25 mouse cellular contexts compared by ENCODE assay signal in the genomic region with DNA sequence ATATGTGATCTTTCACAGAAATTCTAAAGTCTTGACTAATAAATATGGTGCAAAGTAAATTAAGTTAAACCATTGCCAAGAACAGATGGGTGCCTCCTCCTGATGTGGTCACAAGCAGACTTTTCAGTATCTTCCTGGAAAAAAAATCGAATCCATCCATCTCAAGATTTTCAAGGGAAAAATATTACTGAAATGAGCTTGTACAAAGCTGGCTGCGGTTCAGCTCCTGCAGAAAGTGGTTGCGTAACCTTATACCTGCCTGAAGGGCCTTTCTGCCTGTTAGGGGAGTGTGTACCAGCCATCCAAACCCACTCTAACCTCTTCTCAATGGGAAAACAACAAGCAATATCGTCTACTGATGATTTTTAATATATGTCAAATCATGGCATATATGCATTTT. TPM values are rescaled to one million over a fixed set of nuclear protein-coding genes. Genes with fewer than 3 reads are reported as not detected.
DNase-seq lines count a peak whose midpoint lies in the region; ATAC-seq and TF ChIP-seq lines count a peak whose summit lies in the region.
"Had no signal": no experiment of that assay in that cellular context is flagged by ENCODE, and none has a peak within 500 bp of the region (broad histone marks: within the 10 kb centered on the region; RNA-seq: fewer than 3 reads in every experiment).

No protein-coding gene starts in this region.

- 87% methylated on average over 4 of the region's 4 CpGs for WGBS in thymus, adult 2 months
- WGBS in kidney, embryonic 16.5 days, result 73% methylated on average over 4 of the region's 4 CpGs

- TF ChIP-seq POLR2A in brain, embryonic 14.5 days (IDR thresholded peaks at IDR 0.05; ENCODE audit: borderline replicate concordance, extremely low read depth, insufficient read depth, insufficient read length, poor library complexity, severe bottlenecking), result no peak
- TF ChIP-seq POLR2A in thymus, adult 2 months (IDR thresholded peaks at IDR 0.05; ENCODE audit: control insufficient read depth, extremely low read depth, insufficient read depth, low read length, poor library complexity), result no peak

- H3K27ac ChIP-seq in layer of hippocampus, adult 2 months, result peak overlapping the region; percentile 60; the same call in 1 of the 2 replicates
- H3K27ac ChIP-seq in thymus, adult 2 months (ENCODE audit: control insufficient read depth, insufficient read depth, low read length), result no peak overlapping the region
- H3K27ac ChIP-seq in kidney, embryonic 16.5 days (ENCODE audit: low read length), result no peak overlapping the region
- H3K27ac ChIP-seq: embryonic facial prominence, embryonic 13.5 days; forebrain, embryonic 13.5 days; heart, adult 2 months; hindbrain, embryonic 12.5 days; kidney, embryonic 15.5 days; left cerebral cortex, adult 2 months; liver, embryonic 13.5 days had no signal

- no peaks in the 10 kb centered on the region for H3K27me3 ChIP-seq in thymus, adult 2 months (ENCODE audit: control insufficient read depth, insufficient read depth, low read length)
- H3K27me3 ChIP-seq in kidney, embryonic 16.5 days (ENCODE audit: insufficient read depth, low read length), result no peaks in the 10 kb centered on the region
- H3K27me3 ChIP-seq: embryonic facial prominence, embryonic 13.5 days; forebrain, embryonic 13.5 days; hindbrain, embryonic 12.5 days; kidney, embryonic 15.5 days; liver, embryonic 13.5 days; lung, embryonic 15.5 days had no signal

- ATAC-seq in kidney, embryonic 16.5 days (ENCODE audit: low FRiP score, low TSS enrichment), result no peak
- ATAC-seq: forebrain, embryonic 13.5 days; intestine, postnatal 0 days had no signal

- DNase-seq in cerebellum, adult 11-12 months, result peak; percentile 63
- DNase-seq in cerebellum, adult 11 months, result no peak
- DNase-seq in layer of hippocampus, adult 2 months (ENCODE audit: low spot score in 2 of 2), result no peak
- DNase-seq in layer of hippocampus, postnatal 10 days (ENCODE audit: low spot score in 2 of 2), result no peak
- DNase-seq in brain, embryonic 14.5 days (ENCODE audit: low read depth), result peak; percentile 35
- peak; percentile 33 to 44 for DNase-seq in cerebellum, postnatal 36 days
- DNase-seq in thymus, adult 2 months, result no peak
- DNase-seq: embryo, embryonic 11 days; gastrocnemius, postnatal 10 days; heart, adult 2 months; kidney, postnatal 4 days; liver, embryonic 13.5 days; midbrain, embryonic 14.5 days; right cerebral cortex, postnatal 14 days; spleen, adult 18-20 months; thymus, postnatal 14 days had no signal

- TF ChIP-seq CTCF in layer of hippocampus, adult 2 months (conservative IDR thresholded peaks at IDR 0.05), result no peak
- TF ChIP-seq CTCF in brain, embryonic 14.5 days (IDR thresholded peaks at IDR 0.05; ENCODE audit: borderline replicate concordance, extremely low read depth, insufficient read depth, insufficient read length), result no peak
- TF ChIP-seq CTCF in thymus, adult 2 months (IDR thresholded peaks at IDR 0.05; ENCODE audit: borderline replicate concordance, control insufficient read depth, extremely low read depth, insufficient read depth, low read length, poor library complexity), result no peak

- H3K36me3 ChIP-seq in thymus, adult 2 months (ENCODE audit: control insufficient read depth, insufficient read depth, low read length), result no peaks in the 10 kb centered on the region
- no peaks in the 10 kb centered on the region for H3K36me3 ChIP-seq in kidney, embryonic 16.5 days (ENCODE audit: insufficient read depth, low read length)
- H3K36me3 ChIP-seq: embryonic facial prominence, embryonic 13.5 days; hindbrain, embryonic 12.5 days; kidney, embryonic 15.5 days; liver, embryonic 13.5 days; lung, embryonic 15.5 days had no signal

- H3K4me3 ChIP-seq in layer of hippocampus, adult 2 months, result no peak overlapping the region
- no peak overlapping the region for H3K4me3 ChIP-seq in thymus, adult 2 months (ENCODE audit: control insufficient read depth, insufficient read depth, low read length)
- H3K4me3 ChIP-seq in kidney, embryonic 16.5 days (ENCODE audit: low read length), result no peak overlapping the region
- H3K4me3 ChIP-seq: embryonic facial prominence, embryonic 13.5 days; erythroblast, embryonic 14.5 days; forebrain, embryonic 13.5 days; heart, adult 2 months; hindbrain, embryonic 12.5 days; kidney, embryonic 15.5 days; left cerebral cortex, adult 2 months; liver, embryonic 13.5 days; lung, embryonic 15.5 days had no signal

- H3K9ac ChIP-seq in kidney, embryonic 16.5 days (replicated peaks; ENCODE audit: low read length), result no peak overlapping the region
- H3K9ac ChIP-seq: embryonic facial prominence, embryonic 13.5 days; forebrain, embryonic 13.5 days; hindbrain, embryonic 12.5 days; kidney, embryonic 15.5 days; liver, embryonic 13.5 days; lung, embryonic 15.5 days had no signal

- no peaks in the 10 kb centered on the region for H3K9me3 ChIP-seq in kidney, embryonic 16.5 days (ENCODE audit: low read length)
- H3K9me3 ChIP-seq: embryonic facial prominence, embryonic 13.5 days; forebrain, embryonic 13.5 days; hindbrain, embryonic 12.5 days; kidney, embryonic 15.5 days; liver, embryonic 13.5 days; lung, embryonic 15.5 days had no signal

- H3K4me2 ChIP-seq in kidney, embryonic 16.5 days (replicated peaks; ENCODE audit: low read depth, low read length), result no peak overlapping the region
- H3K4me2 ChIP-seq: embryonic facial prominence, embryonic 13.5 days; forebrain, embryonic 13.5 days; hindbrain, embryonic 12.5 days; kidney, embryonic 15.5 days; liver, embryonic 13.5 days had no signal

- no peaks in the 10 kb centered on the region for H3K4me1 ChIP-seq in thymus, adult 2 months (replicated peaks; ENCODE audit: control insufficient read depth, insufficient read depth, low read length)
- H3K4me1 ChIP-seq in kidney, embryonic 16.5 days (ENCODE audit: insufficient read depth, low read length), result no peaks in the 10 kb centered on the region
- H3K4me1 ChIP-seq: forebrain, embryonic 13.5 days; hindbrain, embryonic 12.5 days; kidney, embryonic 15.5 days; liver, embryonic 13.5 days had no signal

RNA-seq across cellular contexts. Expression of a gene that starts 36.6 kb away (rescaled TPM):
- 100 to 1,000 TPM; 391 to 398 TPM for total RNA-seq in layer of hippocampus, adult 2 months (2021)
- total RNA-seq in layer of hippocampus, postnatal 10 days (2021), result 100 to 1,000 TPM; 291 to 354 TPM
- 158 and 163 TPM in 2 replicates for polyA plus RNA-seq in brain, embryonic 14.5 days (2012; rRNA removed)
- polyA plus RNA-seq in thymus, adult 2 months (2012; rRNA removed), result 23.5 and 26.0 TPM in 2 replicates
- 18.9 and 19.6 TPM in 2 replicates for polyA plus RNA-seq in kidney, embryonic 16.5 days (2015; fragmentation: Nextera tagmentation; extraction: Ambion mirVana)

Comparison
In these comparisons a context has a peak if more than half of its experiments do, and no peak if none do; other contexts are left out.
1. DNase-seq: peak in cerebellum, adult 11-12 months (single experiment), brain, embryonic 14.5 days (single experiment) and cerebellum, postnatal 36 days (2 of 2); none in cerebellum, adult 11 months (single experiment), layer of hippocampus, adult 2 months (0 of 2), layer of hippocampus, postnatal 10 days (0 of 2) and thymus, adult 2 months (single experiment).